Mouse (Mus musculus): ENCODE results near the gene Gm14444. TPM values are rescaled to one million over a fixed set of nuclear protein-coding genes. Genes with fewer than 3 reads are reported as not detected.

Gm14444 gene
- polyA plus RNA-seq (2012; rRNA removed) = 0.09 and 0.11 TPM in 2 replicates

GRCm38 (mm10) chr2:175010022-175010421, at the start of gene Gm14444:
Gene Gm14444 (plus strand): TSS chr2:175010241.

GRCm38 (mm10) chr2:175067681-175068261, 57.7 kb downstream of the Gm14444 start, which contains the start of gene Gm14393:
Gene Gm14393 (minus strand): TSS chr2:175067781.

Other genes with a start within 250 kb of the Gm14444 start
- 3.1 and 3.3 TPM in 2 replicates for gene Edn3, start 249.6 kb upstream of the Gm14444 start, polyA plus RNA-seq (2012; rRNA removed)
- 0.21 and 0.36 TPM in 2 replicates for gene Gm14393, start 57.5 kb downstream of the Gm14444 start, polyA plus RNA-seq (2012; rRNA removed)
- gene Gm14399, start 131.8 kb downstream of the Gm14444 start, polyA plus RNA-seq (2012; rRNA removed) = 10.1 and 13.0 TPM in 2 replicates
- 2.2 and 2.3 TPM in 2 replicates for gene Gm14443, start 165.6 kb downstream of the Gm14444 start, polyA plus RNA-seq (2012; rRNA removed)
- 18.2 and 20.8 TPM in 2 replicates for gene Gm14391, start 196.7 kb downstream of the Gm14444 start, polyA plus RNA-seq (2012; rRNA removed)